Mouse (Mus musculus): Measurements from ENCODE around the gene Usp36.

DNA sequence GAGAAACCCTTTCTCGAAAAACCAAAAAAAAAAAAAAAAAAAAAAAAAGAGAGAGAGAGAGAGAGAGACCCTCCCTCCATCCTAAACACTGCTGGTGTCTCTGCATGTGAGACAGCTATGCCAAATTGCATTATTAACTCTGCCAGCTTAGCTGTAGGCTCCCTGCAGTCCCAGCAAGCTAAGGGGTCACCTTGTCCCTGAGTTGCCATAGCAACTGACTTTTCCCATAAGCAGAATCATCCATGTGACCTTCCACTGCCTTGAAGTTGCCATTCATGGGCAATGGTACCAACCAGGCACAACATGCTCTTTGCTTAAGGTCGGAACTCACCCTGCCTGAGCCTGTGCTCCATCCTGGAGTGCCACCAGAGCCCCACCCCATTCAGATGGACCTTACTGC lies 5.0 kb upstream of the Usp36 start:
- TF ChIP-seq POLR2A (IDR thresholded peaks at IDR 0.05; ENCODE audit: extremely low read depth, insufficient read depth, low read length) (no peak), CTCF (IDR thresholded peaks at IDR 0.05; ENCODE audit: low read depth, low read length) (no peak)

Data from liver, adult 2 months (tissue).